Mouse (Mus musculus): ENCODE measurements around the gene Cbx4.

DNA sequence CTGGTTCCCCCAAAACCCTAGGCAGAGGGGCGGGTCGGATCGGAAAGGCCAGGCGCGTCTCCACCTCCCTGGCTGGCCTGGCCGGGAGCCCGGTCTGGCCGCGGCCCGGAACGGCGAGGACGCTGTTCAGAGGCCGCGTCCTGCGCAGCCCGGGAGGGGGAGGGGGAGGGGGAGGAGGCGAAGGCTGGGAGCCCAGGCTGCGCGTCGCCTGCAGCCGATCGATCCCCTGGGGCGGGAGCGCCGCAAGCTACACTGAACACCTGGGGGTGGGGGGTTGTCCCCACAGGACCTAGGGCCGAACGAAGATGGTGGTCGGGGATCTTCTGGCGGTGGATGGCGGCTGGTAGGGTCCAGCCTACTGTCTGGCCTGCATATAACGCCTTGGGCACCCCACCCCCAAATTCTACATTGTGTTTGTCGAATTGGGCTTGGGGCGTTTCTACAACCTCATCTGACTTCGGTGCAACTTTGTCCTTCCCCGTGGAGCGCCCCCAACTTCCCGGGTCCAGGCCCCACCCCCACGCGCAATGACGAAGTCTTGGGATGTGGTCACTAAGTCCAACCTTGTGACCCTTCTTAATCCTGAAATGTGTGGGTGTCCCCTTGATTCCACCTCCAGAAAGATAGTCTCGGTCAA is 5.1 kb upstream of the Cbx4 start:
- TF ChIP-seq POLR2A (IDR thresholded peaks at IDR 0.05; ENCODE audit: low read depth, low read length) (no peak), CTCF (IDR thresholded peaks at IDR 0.05; ENCODE audit: extremely low read depth, insufficient read depth, insufficient read length, insufficient replicate concordance) (no peak)

Measured in spleen, adult 2 months (tissue).